Comparison of ENCODE assay signal across 8 mouse cellular contexts in the genomic region with DNA sequence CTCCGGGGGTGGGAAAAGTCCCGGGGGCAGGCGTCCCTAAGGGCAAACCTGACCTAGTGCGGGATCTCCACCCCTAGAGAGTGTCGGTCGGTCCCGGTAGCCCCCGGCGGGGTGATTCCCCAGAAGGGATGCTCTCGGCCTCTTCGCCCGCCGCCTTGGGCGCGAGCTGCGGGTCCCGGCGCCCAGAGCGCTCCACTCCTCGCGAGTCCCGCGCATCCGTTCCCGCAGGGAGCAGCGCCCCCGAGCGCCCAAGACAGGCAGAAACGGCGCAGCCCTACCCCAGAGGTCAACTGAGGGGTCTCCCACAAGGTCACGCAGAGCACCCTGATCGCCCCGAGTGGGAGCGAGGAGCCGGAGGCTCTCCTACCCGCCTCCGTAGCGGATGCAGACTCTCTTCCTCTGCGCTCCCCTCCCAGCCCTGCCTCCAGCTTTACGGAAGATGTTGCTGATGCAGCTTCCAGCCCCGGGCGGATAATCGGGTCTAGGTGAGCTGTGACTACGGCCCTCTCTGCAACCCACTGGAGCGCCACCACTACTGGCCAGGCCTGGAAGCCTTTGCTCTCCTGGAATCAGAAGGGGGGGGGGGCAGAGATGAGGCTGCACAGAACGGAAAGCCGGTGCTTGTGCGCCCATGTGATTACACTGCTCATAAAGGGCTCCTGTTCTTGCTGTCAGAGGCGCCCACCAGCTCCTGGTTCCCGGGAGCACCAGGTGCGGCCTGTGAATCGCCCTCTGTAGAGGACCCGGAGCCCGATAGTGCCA. TPM values are rescaled to one million over a fixed set of nuclear protein-coding genes. Genes with fewer than 3 reads are reported as not detected.
A peak's percentile ranks its signal among the peaks of the same experiment; 100 is the strongest.
DNase-seq lines count a peak whose midpoint lies in the region; ATAC-seq lines count a peak whose summit lies in the region.

No protein-coding gene starts in this region.

- H3K4me3 ChIP-seq in heart, embryonic 13.5 days = peak overlapping the region; percentile 68

- no peaks in the 10 kb centered on the region for H3K9me3 ChIP-seq in heart, embryonic 13.5 days

- peaks cover 59% of the 10 kb centered on the region for H3K27me3 ChIP-seq in heart, embryonic 13.5 days (replicated peaks)

- peak overlapping the region; percentile 26; the same call in 1 of the 2 replicates for H3K27ac ChIP-seq in heart, embryonic 13.5 days (replicated peaks)

- H3K36me3 ChIP-seq in heart, embryonic 13.5 days = no peaks in the 10 kb centered on the region

- peak overlapping the region; percentile 99 for H3K4me2 ChIP-seq in heart, embryonic 13.5 days

- under 1% methylated on average over 54 of the region's 54 CpGs for WGBS in heart, embryonic 13.5 days

- peak; percentile 38 to 45 for DNase-seq in lung, adult 18-20 months
- no peak for DNase-seq in lung, postnatal 14 days
- DNase-seq in embryo, embryonic 10 days (ENCODE audit: low spot score) = peak; percentile 46
- peak; percentile 50 for DNase-seq in kidney, postnatal 14 days
- peak; percentile 62 for DNase-seq in lung, postnatal 10 days
- DNase-seq in spleen, adult 12 weeks (ENCODE audit: low spot score) = peak; percentile 19
- no peak for DNase-seq in c-Kit-positive CD71-positive TER-119-positive erythroid progenitor cells, embryonic 14.5 days (ENCODE audit: low spot score)

- no peak for ATAC-seq in heart, embryonic 13.5 days (ENCODE audit: extremely low read depth, insufficient number of reproducible peaks, low FRiP score, low TSS enrichment)

- peaks cover 45% of the 10 kb centered on the region for H3K4me1 ChIP-seq in heart, embryonic 13.5 days

- peak overlapping the region; percentile 76 for H3K9ac ChIP-seq in heart, embryonic 13.5 days

RNA-seq across cellular contexts. Expression of a gene that starts 2.7 kb away (rescaled TPM):
- polyA plus RNA-seq in heart, embryonic 13.5 days (2015; fragmentation: Nextera tagmentation; extraction: Ambion mirVana) = 4.5 and 4.9 TPM in 2 replicates

RNA-seq across cellular contexts. Expression of a gene that starts 43.2 kb away (rescaled TPM):
- polyA plus RNA-seq in heart, embryonic 13.5 days (2015; fragmentation: Nextera tagmentation; extraction: Ambion mirVana) = 7.2 and 7.6 TPM in 2 replicates

RNA-seq across cellular contexts. Expression of a gene that starts 57.3 kb away (rescaled TPM):
- not detected in 2 replicates for polyA plus RNA-seq in heart, embryonic 13.5 days (2015; fragmentation: Nextera tagmentation; extraction: Ambion mirVana)

Comparison
In these comparisons a context has a peak if more than half of its experiments do, and no peak if none do; other contexts are left out.
1. DNase-seq: peak in lung, adult 18-20 months (2 of 2), embryo, embryonic 10 days (single experiment), kidney, postnatal 14 days (single experiment), lung, postnatal 10 days (single experiment) and spleen, adult 12 weeks (single experiment); none in lung, postnatal 14 days (single experiment) and c-Kit-positive CD71-positive TER-119-positive erythroid progenitor cells, embryonic 14.5 days (single experiment).